Mouse (Mus musculus) T-cell, adult 2 months (primary cell): Measurements from ENCODE around the gene Upb1.
"Not testable (repeated sequence)": the region's sequence is repeated elsewhere in the genome, so short reads cannot be mapped to it uniquely, and the experiment has no call there.

Source experiments
- DNase-seq: peaks from one replicate; pipeline ENCODE4 v3.0.0; 2022; ENCODE audit warnings: low spot score

Gene Upb1

GRCm38 (mm10) chr10:75456061-75456831 is 55.3 kb downstream of the Upb1 start:
- DNase-seq, result not testable (repeated sequence)

GRCm38 (mm10) chr10:75457852-75458251 is 56.9 kb downstream of the Upb1 start:
- no peak for DNase-seq

- no peak for DNase-seq
These were observed 57.4 kb downstream of the Upb1 start for GRCm38 (mm10) chr10:75458329-75458728.

GRCm38 (mm10) chr10:75462728-75463127 is 61.8 kb downstream of the Upb1 start:
- no peak for DNase-seq

- no peak for DNase-seq
These were observed 65.1 kb downstream of the Upb1 start for GRCm38 (mm10) chr10:75465781-75466550.

- DNase-seq, result no peak
These were observed 72.5 kb downstream of the Upb1 start for GRCm38 (mm10) chr10:75473411-75473810.

GRCm38 (mm10) chr10:75474571-75474970 is 73.7 kb downstream of the Upb1 start:
- no peak for DNase-seq

GRCm38 (mm10) chr10:75475139-75475850 is 74.4 kb downstream of the Upb1 start:
- not testable (repeated sequence) for DNase-seq

- no peak for DNase-seq
These were observed 76.1 kb downstream of the Upb1 start for GRCm38 (mm10) chr10:75477034-75477433.

- DNase-seq, result no peak
These were observed 79.0 kb downstream of the Upb1 start for GRCm38 (mm10) chr10:75479955-75480354.

GRCm38 (mm10) chr10:75481703-75482102 is 80.8 kb downstream of the Upb1 start:
- no peak for DNase-seq

- DNase-seq, result no peak
These were observed 81.4 kb downstream of the Upb1 start for GRCm38 (mm10) chr10:75482271-75482670.

- DNase-seq, result no peak
These were observed 82.1 kb downstream of the Upb1 start for GRCm38 (mm10) chr10:75482919-75483483.

GRCm38 (mm10) chr10:75484066-75484465 is 83.2 kb downstream of the Upb1 start:
- no peak for DNase-seq

- no peak for DNase-seq
These were observed 83.9 kb downstream of the Upb1 start for GRCm38 (mm10) chr10:75484767-75485166.

GRCm38 (mm10) chr10:75486086-75486979 is 85.4 kb downstream of the Upb1 start:
- peak; percentile 67 for DNase-seq

- no peak for DNase-seq
These were observed 86.2 kb downstream of the Upb1 start for GRCm38 (mm10) chr10:75487131-75487530.

- no peak for DNase-seq
These were observed 88.6 kb downstream of the Upb1 start for GRCm38 (mm10) chr10:75489522-75489921.

GRCm38 (mm10) chr10:75490731-75491130 is 89.8 kb downstream of the Upb1 start:
- no peak for DNase-seq
